Mouse (Mus musculus) liver, postnatal 0 days (tissue): Measurements from ENCODE around the gene Arpc4. TPM values are rescaled to one million over a fixed set of nuclear protein-coding genes. Genes with fewer than 3 reads are reported as not detected.

Experiments
- ATAC-seq: fragments of 200-750 bp; cut with Nextera tagmentation; 2 replicates; pipeline ENCODE4 v1.8.0; 2017; ENCODE audit warnings: mild to moderate bottlenecking, moderate library complexity
- DNase-seq: peaks from one replicate; pipeline ENCODE4 v3.0.0-alpha.2; 2016
- H3K27ac ChIP-seq: fragments of 300-500 bp; sonication (generic); 2 replicates; pipeline ENCODE4 v1.5.1; 2014; ENCODE audit warnings: antibody characterized with exemption, moderate library complexity, mild to moderate bottlenecking, low read depth
- H3K27me3 ChIP-seq: fragments of 300-500 bp; sonication (generic); 2 replicates; pipeline ENCODE4 v1.6.1; 2014; ENCODE audit warnings: low read length, control low read depth, mixed read lengths; ENCODE audit not compliant: insufficient read depth
- H3K36me3 ChIP-seq: fragments of 300-500 bp; sonication (generic); replicated peaks from 2 replicates; pipeline ENCODE4 v1.6.1; 2014; ENCODE audit warnings: mild to moderate bottlenecking, control low read depth, low read length, moderate library complexity, mixed read lengths; ENCODE audit not compliant: insufficient read depth
- H3K4me1 ChIP-seq: fragments of 300-500 bp; sonication (generic); 2 replicates; pipeline ENCODE4 v1.6.1; 2014; ENCODE audit warnings: antibody characterized with exemption, mild to moderate bottlenecking, control low read depth; ENCODE audit not compliant: insufficient read depth
- H3K4me2 ChIP-seq: fragments of 300-500 bp; sonication (generic); 2 replicates; pipeline ENCODE4 v1.6.1; 2014; ENCODE audit warnings: low read depth, mild to moderate bottlenecking, low read length, moderate library complexity, mixed read lengths
- H3K4me3 ChIP-seq: fragments of 300-500 bp; sonication (generic); 2 replicates; pipeline ENCODE4 v1.5.1; 2014; ENCODE audit warnings: low read depth, low read length
- H3K9ac ChIP-seq: fragments of 300-500 bp; sonication (generic); replicated peaks from 2 replicates; pipeline ENCODE4 v1.6.1; 2014; ENCODE audit warnings: mild to moderate bottlenecking, moderate library complexity
- H3K9me3 ChIP-seq: fragments of 300-500 bp; sonication (generic); 2 replicates; pipeline ENCODE4 v1.6.1; 2016; ENCODE audit warnings: mild to moderate bottlenecking, control low read depth, low read length, mixed read lengths
- CTCF ChIP-seq: sonication (generic); IDR thresholded peaks from 2 replicates; pipeline ENCODE4 v1.5.1; 2016; ENCODE audit warnings: antibody characterized with exemption, low read depth
- EP300 ChIP-seq: IDR thresholded peaks from 2 replicates; pipeline ENCODE4 v1.6.1; 2016; ENCODE audit warnings: antibody characterized with exemption, low read depth, mild to moderate bottlenecking
- WGBS: fragments of 180-500 bp; shearing (Covaris S2); extraction: QIAGEN DNeasy Blood & Tissue Kit; methylation state at CpG from one replicate; pipeline ENCODE4 v1.1.7; 2014; ENCODE audit not compliant: insufficient replicate concordance; 5-methylcytosine and 5-hydroxymethylcytosine counted together
- polyA plus RNA-seq: library from polyadenylated mRNA; unstranded; fragments of >200 nt; fragmentation: Nextera tagmentation; extraction: Ambion mirVana; gene quantifications from 2 replicates; pipeline ENCODE4 v1.2.1, GENCODE M21; 2015

Arpc4 gene
- polyA plus RNA-seq, 1 experiment from 2014 or later, result 198 TPM

GRCm38 (mm10) chr6:113393951-113394350 lies 16.0 kb downstream of the Arpc4 start:
- ATAC-seq, result no peak
- Histone ChIP-seq H3K4me3 (no peak overlapping the region), H3K9ac (no peak overlapping the region), H3K4me2 (no peak overlapping the region), H3K36me3 (peaks cover 24% of the 10 kb centered on the region), H3K9me3 (no peaks in the 10 kb centered on the region), H3K4me1 (peaks cover 3% of the 10 kb centered on the region; the same call in 1 of the 2 replicates), H3K27ac (no peak overlapping the region), H3K27me3 (0 out of 2 replicates have a peak, but pooled peaks cover 3% of the 10 kb centered on the region)
- no peak for TF ChIP-seq EP300
- TF ChIP-seq CTCF, result no peak
- no peak for DNase-seq
- 74% methylated on average over 6 of the region's 6 CpGs for WGBS

GRCm38 (mm10) chr6:113394811-113395210 lies 16.9 kb downstream of the Arpc4 start:
- no peak for DNase-seq
- no peak overlapping the region for H3K4me3 ChIP-seq
- no peak for ATAC-seq
- no peaks in the 10 kb centered on the region for H3K9me3 ChIP-seq
- H3K9ac ChIP-seq, result no peak overlapping the region
- 88% methylated on average over 11 of the region's 11 CpGs for WGBS
- H3K4me1 ChIP-seq, result peaks cover 3% of the 10 kb centered on the region; the same call in 1 of the 2 replicates
- no peak overlapping the region for H3K27ac ChIP-seq
- H3K4me2 ChIP-seq, result no peak overlapping the region
- peaks cover 16% of the 10 kb centered on the region for H3K36me3 ChIP-seq
- TF ChIP-seq EP300, result no peak
- TF ChIP-seq CTCF, result no peak
- 0 out of 2 replicates have a peak, but pooled peaks cover 3% of the 10 kb centered on the region for H3K27me3 ChIP-seq

- Histone ChIP-seq H3K4me3 (no peak overlapping the region), H3K4me1 (peaks cover 3% of the 10 kb centered on the region; the same call in 1 of the 2 replicates), H3K27me3 (0 out of 2 replicates have a peak, but pooled peaks cover 3% of the 10 kb centered on the region), H3K9me3 (no peaks in the 10 kb centered on the region), H3K4me2 (no peak overlapping the region), H3K27ac (no peak overlapping the region), H3K9ac (no peak overlapping the region), H3K36me3 (peaks cover 10% of the 10 kb centered on the region; the same call in 1 of the 2 replicates)
- DNase-seq (no peak), ATAC-seq (no peak)
- TF ChIP-seq CTCF (no peak), EP300 (no peak)
- WGBS, result 89% methylated on average over 6 of the region's 6 CpGs
Observed at GRCm38 (mm10) chr6:113395501-113395900, 17.6 kb downstream of the Arpc4 start.

GRCm38 (mm10) chr6:113396270-113397030 lies 18.5 kb downstream of the Arpc4 start:
- ATAC-seq, result no peak
- H3K27me3 ChIP-seq, result 0 out of 2 replicates have a peak, but pooled peaks cover 3% of the 10 kb centered on the region
- WGBS, result 75% methylated on average over 10 of the region's 10 CpGs

GRCm38 (mm10) chr6:113402094-113402493 lies 24.2 kb downstream of the Arpc4 start:
- ATAC-seq, result no peak
- 88% methylated on average over 13 of the region's 13 CpGs for WGBS
- Histone ChIP-seq H3K4me2 (no peak overlapping the region), H3K9ac (no peak overlapping the region), H3K4me3 (no peak overlapping the region), H3K9me3 (no peaks in the 10 kb centered on the region), H3K4me1 (no peaks in the 10 kb centered on the region), H3K27me3 (no peaks in the 10 kb centered on the region), H3K27ac (no peak overlapping the region), H3K36me3 (0 out of 2 replicates have a peak, but pooled peaks cover 3% of the 10 kb centered on the region)
- no peak for DNase-seq
- TF ChIP-seq EP300 (no peak), CTCF (no peak)

More at GRCm38 (mm10) chr6:113396270-113397030, 18.5 kb downstream of the Arpc4 start:
- Histone ChIP-seq H3K36me3 (peaks cover 7% of the 10 kb centered on the region; the same call in 1 of the 2 replicates), H3K27ac (no peak overlapping the region), H3K4me2 (no peak overlapping the region), H3K9ac (no peak overlapping the region), H3K4me1 (peaks cover 3% of the 10 kb centered on the region; the same call in 1 of the 2 replicates), H3K9me3 (no peaks in the 10 kb centered on the region), H3K4me3 (no peak overlapping the region)
- TF ChIP-seq EP300 (no peak), CTCF (no peak)
- DNase-seq, result no peak

- H3K4me2 ChIP-seq, result no peak overlapping the region
- no peak overlapping the region for H3K4me3 ChIP-seq
- peaks cover 3% of the 10 kb centered on the region; the same call in 1 of the 2 replicates for H3K36me3 ChIP-seq
- 71% methylated on average over 12 of the region's 12 CpGs for WGBS
- no peaks in the 10 kb centered on the region for H3K4me1 ChIP-seq
- no peak overlapping the region for H3K9ac ChIP-seq
- ATAC-seq, result no peak
- no peaks in the 10 kb centered on the region for H3K27me3 ChIP-seq
- no peak for DNase-seq
- TF ChIP-seq EP300 (no peak), CTCF (no peak)
- H3K27ac ChIP-seq, result no peak overlapping the region
- H3K9me3 ChIP-seq, result no peaks in the 10 kb centered on the region
Observed at GRCm38 (mm10) chr6:113404649-113405448, 26.9 kb downstream of the Arpc4 start.
